Mouse (Mus musculus): Measurements from ENCODE around the gene Fam53b. TPM values are rescaled to one million over a fixed set of nuclear protein-coding genes. Genes with fewer than 3 reads are reported as not detected.

Fam53b gene
- polyA plus RNA-seq, 1 experiment: 26.5 TPM

GRCm38 (mm10) chr7:132795141-132795540, 18.5 kb downstream of the Fam53b start:
- no peaks in the 10 kb centered on the region for H3K36me3 ChIP-seq (ENCODE audit: control insufficient read depth, insufficient read depth)
- H3K27me3 ChIP-seq (ENCODE audit: control insufficient read depth, insufficient read depth, insufficient read length): no peaks in the 10 kb centered on the region
- no peak overlapping the region for H3ac ChIP-seq (ENCODE audit: control insufficient read depth, insufficient read length)
- no peak overlapping the region for H3K4me2 ChIP-seq (ENCODE audit: low read depth)
- no peak overlapping the region for H3K4me3 ChIP-seq
- TF ChIP-seq MYOG (IDR thresholded peaks at IDR 0.05; ENCODE audit: control insufficient read depth in 1 of 3, insufficient read depth in 1 of 3, insufficient read length in 2 of 3, low read depth in 2 of 3) (no peak), MYOD1 (IDR thresholded peaks at IDR 0.05; ENCODE audit: control insufficient read depth in 1 of 3, insufficient read length in 2 of 3, low read depth in 2 of 3) (no peak), MAX (IDR thresholded peaks at IDR 0.05; ENCODE audit: low read depth) (no peak), TCF3 (IDR thresholded peaks at IDR 0.05; ENCODE audit: insufficient read length, low read depth) (no peak), CEBPB (IDR thresholded peaks at IDR 0.05; ENCODE audit: insufficient read depth, poor library complexity, severe bottlenecking) (no peak), USF1 (IDR thresholded peaks at IDR 0.05; ENCODE audit: low read depth) (no peak), TCF12 (IDR thresholded peaks at IDR 0.05; ENCODE audit: insufficient read depth, poor library complexity, severe bottlenecking) (no peak), E2F4 (IDR thresholded peaks at IDR 0.05; ENCODE audit: insufficient read depth) (no peak), POLR2AphosphoS2 (IDR thresholded peaks at IDR 0.05; ENCODE audit: insufficient read length, low read depth) (no peak), SRF (IDR thresholded peaks at IDR 0.05; ENCODE audit: control insufficient read depth, insufficient read length, low read depth) (no peak), POLR2A (IDR thresholded peaks at IDR 0.05; ENCODE audit: insufficient read length, low read depth) (no peak), REST (IDR thresholded peaks at IDR 0.05; ENCODE audit: insufficient read depth, insufficient read length) (no peak)
- peaks cover 22% of the 10 kb centered on the region for H3K79me2 ChIP-seq (ENCODE audit: control insufficient read depth, insufficient read depth)

- Histone ChIP-seq H3K36me3 (ENCODE audit: control insufficient read depth, insufficient read depth) (no peaks in the 10 kb centered on the region), H3K27me3 (ENCODE audit: control insufficient read depth, insufficient read depth, insufficient read length) (no peaks in the 10 kb centered on the region), H3K4me2 (ENCODE audit: low read depth) (no peak overlapping the region), H3K4me3 (no peak overlapping the region), H3ac (ENCODE audit: control insufficient read depth, insufficient read length) (no peak overlapping the region), H3K79me2 (ENCODE audit: control insufficient read depth, insufficient read depth) (peaks cover 16% of the 10 kb centered on the region)
- TF ChIP-seq MYOD1 (IDR thresholded peaks at IDR 0.05; ENCODE audit: control insufficient read depth in 1 of 3, insufficient read length in 2 of 3, low read depth in 2 of 3) (peak in 1 of 3 experiments; percentile 19), MYOG (IDR thresholded peaks at IDR 0.05; ENCODE audit: control insufficient read depth in 1 of 3, insufficient read depth in 1 of 3, insufficient read length in 2 of 3, low read depth in 2 of 3) (peak in 1 of 3 experiments; percentile 57), TCF12 (IDR thresholded peaks at IDR 0.05; ENCODE audit: insufficient read depth, poor library complexity, severe bottlenecking) (no peak)
Measured at GRCm38 (mm10) chr7:132793467-132793866, 20.2 kb downstream of the Fam53b start.

- H3K36me3 ChIP-seq (ENCODE audit: control insufficient read depth, insufficient read depth): no peaks in the 10 kb centered on the region
- no peak overlapping the region for H3K4me3 ChIP-seq
- H3K27me3 ChIP-seq (ENCODE audit: control insufficient read depth, insufficient read depth, insufficient read length): no peaks in the 10 kb centered on the region
- H3K4me2 ChIP-seq (ENCODE audit: low read depth): no peak overlapping the region
- H3ac ChIP-seq (ENCODE audit: control insufficient read depth, insufficient read length): no peak overlapping the region
- no peak for TF ChIP-seq CEBPB (IDR thresholded peaks at IDR 0.05; ENCODE audit: insufficient read depth, poor library complexity, severe bottlenecking)
- TF ChIP-seq TCF12 (IDR thresholded peaks at IDR 0.05; ENCODE audit: insufficient read depth, poor library complexity, severe bottlenecking): no peak
- peak in 2 of 3 experiments; percentile 20 to 48 for TF ChIP-seq MYOG (IDR thresholded peaks at IDR 0.05; ENCODE audit: control insufficient read depth in 1 of 3, insufficient read depth in 1 of 3, insufficient read length in 2 of 3, low read depth in 2 of 3)
- peak in 1 of 3 experiments; percentile 26 for TF ChIP-seq MYOD1 (IDR thresholded peaks at IDR 0.05; ENCODE audit: control insufficient read depth in 1 of 3, insufficient read length in 2 of 3, low read depth in 2 of 3)
- H3K79me2 ChIP-seq (ENCODE audit: control insufficient read depth, insufficient read depth): peaks cover 16% of the 10 kb centered on the region
Measured at GRCm38 (mm10) chr7:132790447-132791219, 23.1 kb downstream of the Fam53b start.

GRCm38 (mm10) chr7:132788826-132789225, 24.9 kb downstream of the Fam53b start:
- Histone ChIP-seq H3K36me3 (ENCODE audit: control insufficient read depth, insufficient read depth) (no peaks in the 10 kb centered on the region), H3K79me2 (ENCODE audit: control insufficient read depth, insufficient read depth) (peaks cover 16% of the 10 kb centered on the region), H3K27me3 (ENCODE audit: control insufficient read depth, insufficient read depth, insufficient read length) (no peaks in the 10 kb centered on the region), H3K4me3 (no peak overlapping the region), H3K4me2 (ENCODE audit: low read depth) (no peak overlapping the region), H3ac (ENCODE audit: control insufficient read depth, insufficient read length) (no peak overlapping the region)
- TF ChIP-seq MAX (IDR thresholded peaks at IDR 0.05; ENCODE audit: low read depth) (no peak), MYOD1 (IDR thresholded peaks at IDR 0.05; ENCODE audit: control insufficient read depth in 1 of 3, insufficient read length in 2 of 3, low read depth in 2 of 3) (no peak)

- H3K27me3 ChIP-seq (ENCODE audit: control insufficient read depth, insufficient read depth, insufficient read length): no peaks in the 10 kb centered on the region
- H3K79me2 ChIP-seq (ENCODE audit: control insufficient read depth, insufficient read depth): peaks cover 13% of the 10 kb centered on the region
- TF ChIP-seq USF1 (IDR thresholded peaks at IDR 0.05; ENCODE audit: low read depth): no peak
- TF ChIP-seq TCF3 (IDR thresholded peaks at IDR 0.05; ENCODE audit: insufficient read length, low read depth): no peak
- no peak overlapping the region for H3K4me2 ChIP-seq (ENCODE audit: low read depth)
- no peak overlapping the region for H3ac ChIP-seq (ENCODE audit: control insufficient read depth, insufficient read length)
- no peak overlapping the region for H3K4me3 ChIP-seq
- no peaks in the 10 kb centered on the region for H3K36me3 ChIP-seq (ENCODE audit: control insufficient read depth, insufficient read depth)
Measured at GRCm38 (mm10) chr7:132787496-132788190, 26.0 kb downstream of the Fam53b start.
